Mouse (Mus musculus) spleen, postnatal 36 days (tissue): ENCODE data around the gene Atp8b4.

Experiments used
- DNase-seq, 2 experiments: peaks; one replicate each; pipeline ENCODE4 v3.0.0; 2022; ENCODE audit warnings: low spot score in 2 of 2, mixed read lengths in 1 of 2

Atp8b4 gene

DNA sequence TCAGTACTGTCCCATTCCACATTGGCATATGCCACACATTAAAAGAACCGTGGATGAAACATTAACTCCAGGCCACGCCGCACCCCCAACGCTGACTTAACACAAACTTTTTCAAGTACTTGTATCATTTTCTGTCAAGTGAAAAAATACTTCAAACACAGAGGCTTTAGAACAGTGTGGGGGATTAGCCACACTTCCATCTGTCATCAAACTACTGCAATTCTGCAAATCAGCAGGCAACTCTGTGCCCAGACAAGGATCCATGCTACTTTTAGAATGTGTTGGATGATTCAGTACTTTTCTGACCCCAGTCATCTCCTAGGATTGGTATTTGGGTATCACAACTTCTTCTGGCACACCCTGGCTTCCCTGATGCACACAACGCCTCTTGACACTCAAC lies 212.5 kb downstream of the Atp8b4 start:
- DNase-seq = no peak

DNA sequence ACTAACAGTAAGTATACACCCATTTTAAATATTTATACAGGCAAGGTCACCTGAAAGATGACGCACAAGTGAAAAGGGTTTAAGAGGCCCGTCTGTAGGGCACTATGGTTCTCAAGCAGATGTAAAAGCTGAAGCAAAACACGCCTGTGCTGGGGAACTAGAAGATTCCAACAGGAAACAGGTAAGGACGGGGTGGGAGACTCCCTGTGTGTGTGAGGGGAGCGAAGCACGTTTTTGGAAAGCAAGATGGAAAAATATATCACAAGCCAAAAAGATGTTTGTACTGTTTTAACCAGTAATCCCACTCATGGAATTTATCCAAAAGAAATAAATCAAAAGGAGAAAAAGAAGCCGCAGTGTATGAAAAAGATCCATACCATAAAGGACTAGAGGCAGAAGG lies 214.1 kb downstream of the Atp8b4 start:
- no peak for DNase-seq

DNA sequence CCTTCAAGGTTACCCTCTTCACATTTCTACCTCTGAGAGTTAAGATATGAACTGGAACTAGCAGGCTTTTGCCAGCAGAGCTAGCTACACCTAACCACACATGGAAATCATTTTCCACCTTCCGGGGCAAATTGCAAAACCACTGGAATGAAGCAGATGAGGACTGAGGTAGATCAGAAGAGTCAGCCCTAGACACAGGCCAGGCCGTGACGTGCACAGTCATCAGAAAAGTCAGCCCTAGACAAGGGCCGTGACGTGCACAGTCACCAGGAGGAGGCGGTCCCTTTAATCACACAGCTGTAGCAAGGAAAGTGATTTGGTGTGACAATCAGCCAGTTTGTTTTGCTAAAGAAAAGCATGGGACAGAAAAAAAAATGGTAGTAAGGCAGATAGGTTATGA lies 216.4 kb downstream of the Atp8b4 start:
- no peak for DNase-seq

DNA sequence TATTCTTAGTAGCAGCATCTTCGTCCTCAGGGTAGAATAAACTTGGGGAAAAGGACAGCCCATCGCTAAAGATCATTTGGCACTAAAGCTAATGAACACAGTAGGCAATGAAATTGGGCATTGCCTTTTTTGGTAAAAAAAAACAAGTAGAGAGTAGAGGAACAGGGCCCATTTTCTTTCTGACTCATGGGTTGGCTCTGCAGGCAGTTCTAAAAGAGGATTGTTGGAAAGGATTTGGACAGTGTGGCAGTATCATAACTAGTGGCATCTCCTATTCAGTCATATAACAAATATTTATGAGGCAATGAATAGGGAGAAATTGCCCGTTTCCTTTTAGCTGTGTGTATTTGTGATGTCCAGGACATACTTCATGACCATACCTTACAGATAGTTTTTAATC lies 217.4 kb downstream of the Atp8b4 start:
- DNase-seq = no peak

DNA sequence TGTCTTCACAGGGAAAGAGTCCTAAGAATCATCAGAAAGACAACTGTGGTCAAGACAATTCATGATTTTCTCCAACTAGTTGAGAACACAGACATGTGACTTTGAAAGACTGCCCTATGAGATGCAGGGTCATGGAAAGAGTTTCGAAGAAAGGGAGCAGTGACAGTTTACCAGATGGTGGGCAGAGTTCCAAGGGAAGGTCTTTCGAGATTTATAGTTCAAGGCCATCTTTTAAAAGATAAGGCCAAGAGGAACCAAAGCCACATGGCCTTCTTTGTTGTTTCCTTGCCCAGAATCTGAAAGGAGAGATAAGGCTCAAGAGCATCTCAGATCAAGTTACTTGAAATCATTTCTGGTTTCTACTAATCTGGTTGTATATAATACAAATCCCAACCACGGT lies 225.0 kb downstream of the Atp8b4 start:
- no peak for DNase-seq

DNA sequence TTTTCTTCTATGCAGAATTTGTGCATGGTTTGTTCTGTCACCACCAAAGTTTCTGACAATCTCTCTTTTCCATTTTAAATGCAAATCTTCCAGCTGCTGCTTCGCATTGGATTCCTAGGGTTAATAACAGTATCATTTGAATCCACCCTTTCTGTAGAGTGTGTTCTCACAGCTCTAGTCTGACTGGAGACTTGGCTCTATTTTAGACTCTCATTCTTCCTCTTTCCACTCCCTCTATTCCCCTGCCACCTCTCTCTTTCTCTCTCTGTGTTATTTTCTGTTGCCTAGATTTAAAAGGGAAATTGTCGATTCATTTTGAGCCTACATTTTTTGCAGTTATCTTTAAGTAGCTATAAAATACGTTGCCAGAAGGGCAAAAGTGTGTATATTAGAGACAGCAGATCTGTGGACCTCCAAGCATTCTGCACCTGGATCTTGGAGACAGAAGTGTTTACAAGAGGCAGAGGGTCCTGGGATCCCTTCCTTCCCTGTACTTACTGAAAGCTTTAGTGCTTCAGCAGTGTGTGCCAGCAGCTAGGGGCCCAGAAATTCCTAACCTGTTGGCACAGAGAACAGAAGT lies 225.6 kb downstream of the Atp8b4 start:
- DNase-seq = no peak

DNA sequence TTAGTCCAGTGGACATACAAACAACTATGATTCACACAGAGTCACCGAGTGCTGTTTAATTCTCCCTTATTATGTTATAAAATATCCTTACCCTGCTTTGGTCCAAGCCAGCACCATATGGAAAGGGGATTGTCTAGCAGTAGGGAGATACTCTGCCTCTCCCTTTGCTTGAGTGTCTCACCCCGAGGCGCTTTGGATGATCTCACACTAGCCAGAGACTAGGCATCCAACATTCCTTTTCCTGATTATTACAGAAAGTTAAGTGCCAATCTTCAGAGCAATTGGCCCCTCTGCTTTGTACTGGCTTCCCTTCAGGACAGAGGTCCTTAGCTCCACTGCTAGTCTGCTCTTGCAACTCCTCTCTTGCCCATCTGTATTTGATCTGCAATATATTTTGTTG lies 226.2 kb downstream of the Atp8b4 start:
- no peak for DNase-seq
